ENCODE assay signal across 14 mouse cellular contexts in genomic region chr6:31133896-31134735, GRCm38 (mm10).
DNase-seq lines count a peak whose midpoint lies in the region; ATAC-seq and TF ChIP-seq lines count a peak whose summit lies in the region.
"Had no signal": no experiment of that assay in that cellular context is flagged by ENCODE, and none has a peak within 500 bp of the region (broad histone marks: within the 10 kb centered on the region; RNA-seq: fewer than 3 reads in every experiment).

No protein-coding gene starts in this region.

- 0 out of 2 replicates have a peak, but pooled peaks cover 4% of the 10 kb centered on the region for H3K9me3 ChIP-seq in heart, embryonic 16.5 days (replicated peaks; ENCODE audit: control insufficient read depth, low read length)
- H3K9me3 ChIP-seq in midbrain, postnatal 0 days (ENCODE audit: low read length): no peaks in the 10 kb centered on the region
- no peaks in the 10 kb centered on the region for H3K9me3 ChIP-seq in midbrain, embryonic 13.5 days

- no peak overlapping the region for H3K4me2 ChIP-seq in heart, embryonic 16.5 days (ENCODE audit: low read depth, low read length)
- no peak overlapping the region for H3K4me2 ChIP-seq in midbrain, postnatal 0 days (ENCODE audit: low read depth, low read length, poor library complexity, severe bottlenecking)
- no peak overlapping the region for H3K4me2 ChIP-seq in midbrain, embryonic 13.5 days (replicated peaks)

- 65% methylated on average over 11 of the region's 11 CpGs for WGBS in heart, embryonic 16.5 days
- WGBS in midbrain, postnatal 0 days: 84% methylated on average over 11 of the region's 11 CpGs
- WGBS in midbrain, embryonic 13.5 days: 89% methylated on average over 11 of the region's 11 CpGs

- no peak for TF ChIP-seq CTCF in midbrain, postnatal 0 days (IDR thresholded peaks at IDR 0.05)

- DNase-seq in cerebellum, adult 11-12 months: peak; percentile 43
- no peak for DNase-seq in heart, adult 9 months (ENCODE audit: low spot score in 2 of 2)
- DNase-seq in midbrain, postnatal 0 days (ENCODE audit: low spot score): peak; percentile 7
- DNase-seq in natural killer cell, adult 2 months (ENCODE audit: low spot score in 2 of 2): no peak
- DNase-seq: adrenal gland, adult 2 months; heart, adult 18-20 months; kidney, adult 18-20 months; spleen, adult 18-20 months; thymus, postnatal 25 days had no signal

- peaks cover 5% of the 10 kb centered on the region for H3K4me1 ChIP-seq in heart, embryonic 16.5 days (ENCODE audit: control insufficient read depth, insufficient read depth, low read length)
- no peaks in the 10 kb centered on the region for H3K4me1 ChIP-seq in midbrain, postnatal 0 days (ENCODE audit: insufficient read depth, low read length)
- no peaks in the 10 kb centered on the region for H3K4me1 ChIP-seq in midbrain, embryonic 13.5 days (replicated peaks)

- no peaks in the 10 kb centered on the region for H3K27me3 ChIP-seq in heart, embryonic 16.5 days (ENCODE audit: control insufficient read depth, insufficient read depth, low read length)
- no peaks in the 10 kb centered on the region for H3K27me3 ChIP-seq in midbrain, postnatal 0 days (ENCODE audit: insufficient read depth, low read length)
- no peaks in the 10 kb centered on the region for H3K27me3 ChIP-seq in midbrain, embryonic 13.5 days

- H3K4me3 ChIP-seq in heart, embryonic 16.5 days (ENCODE audit: low read length): no peak overlapping the region
- H3K4me3 ChIP-seq in midbrain, postnatal 0 days (ENCODE audit: low read depth, low read length): no peak overlapping the region
- no peak overlapping the region for H3K4me3 ChIP-seq in midbrain, embryonic 13.5 days (replicated peaks)

- H3K27ac ChIP-seq in heart, embryonic 16.5 days (ENCODE audit: low read length): no peak overlapping the region; the same call in 1 of the 2 replicates
- no peak overlapping the region for H3K27ac ChIP-seq in midbrain, postnatal 0 days (ENCODE audit: low read depth, low read length)
- no peak overlapping the region for H3K27ac ChIP-seq in midbrain, embryonic 13.5 days
- H3K27ac ChIP-seq: liver, embryonic 14.5 days had no signal

- no peak for ATAC-seq in cerebellum, adult (ENCODE audit: insufficient number of reproducible peaks, low FRiP score, low TSS enrichment)
- 0 out of 2 replicates have a peak, but pooled peaks have one; percentile 39 for ATAC-seq in heart, embryonic 16.5 days (replicated peaks; ENCODE audit: extremely low read depth, insufficient read depth, low FRiP score)
- no peak for ATAC-seq in midbrain, postnatal 0 days (ENCODE audit: low FRiP score)
- no peak for ATAC-seq in midbrain, embryonic 13.5 days
- ATAC-seq in megakaryocyte-erythroid progenitor cell, adult 5-6 weeks (replicated peaks; ENCODE audit: low FRiP score, low TSS enrichment, poor library complexity, severe bottlenecking): peak; percentile 66

- H3K36me3 ChIP-seq in heart, embryonic 16.5 days (ENCODE audit: control insufficient read depth, insufficient read depth): no peaks in the 10 kb centered on the region
- H3K36me3 ChIP-seq in midbrain, postnatal 0 days (ENCODE audit: insufficient read depth, low read length): 0 out of 2 replicates have a peak, but pooled peaks cover 2% of the 10 kb centered on the region
- no peaks in the 10 kb centered on the region for H3K36me3 ChIP-seq in midbrain, embryonic 13.5 days

- H3K9ac ChIP-seq in heart, embryonic 16.5 days (ENCODE audit: low read length): no peak overlapping the region
- H3K9ac ChIP-seq in midbrain, postnatal 0 days (replicated peaks; ENCODE audit: low read length, poor library complexity, severe bottlenecking): no peak overlapping the region
- no peak overlapping the region for H3K9ac ChIP-seq in midbrain, embryonic 13.5 days (replicated peaks)
- H3K9ac ChIP-seq: liver, embryonic 14.5 days had no signal

Comparison
In these comparisons a context has a peak if more than half of its experiments do, and no peak if none do; other contexts are left out.
1. DNase-seq: peak in cerebellum, adult 11-12 months (single experiment) and midbrain, postnatal 0 days (single experiment); none in heart, adult 9 months (0 of 2) and natural killer cell, adult 2 months (0 of 2).
2. ATAC-seq: peak in heart, embryonic 16.5 days (single experiment) and megakaryocyte-erythroid progenitor cell, adult 5-6 weeks (single experiment); none in cerebellum, adult (single experiment), midbrain, postnatal 0 days (single experiment) and midbrain, embryonic 13.5 days (single experiment).